Mouse (Mus musculus) intestine, embryonic 14.5 days (tissue): ENCODE results near the gene Ackr1. TPM values are rescaled to one million over a fixed set of nuclear protein-coding genes. Genes with fewer than 3 reads are reported as not detected.

Source experiments
- ATAC-seq: fragments of 200-750 bp; cut with Nextera tagmentation; replicated peaks from 2 replicates; pipeline ENCODE4 v1.8.0; 2017; ENCODE audit warnings: low read depth, moderate number of reproducible peaks, moderate TSS enrichment, moderate library complexity; ENCODE audit not compliant: low FRiP score, low TSS enrichment
- DNase-seq: peaks from one replicate; pipeline ENCODE4 v3.0.0-alpha.2; 2018; ENCODE audit warnings: low spot score
- H3K27ac ChIP-seq: fragments of 300-500 bp; sonication (generic); 2 replicates; pipeline ENCODE4 v1.5.1; 2014; ENCODE audit warnings: low read depth, mild to moderate bottlenecking, control low read depth
- H3K27me3 ChIP-seq: fragments of 300-500 bp; sonication (generic); replicated peaks from 2 replicates; pipeline ENCODE4 v1.6.1; 2014; ENCODE audit warnings: low read length, control low read depth; ENCODE audit not compliant: control insufficient read depth, insufficient read depth
- H3K36me3 ChIP-seq: fragments of 300-500 bp; sonication (generic); 2 replicates; pipeline ENCODE4 v1.6.1; 2014; ENCODE audit warnings: low read length, control low read depth; ENCODE audit not compliant: control insufficient read depth, insufficient read depth
- H3K4me1 ChIP-seq: fragments of 300-500 bp; sonication (generic); replicated peaks from 2 replicates; pipeline ENCODE4 v1.6.1; 2014; ENCODE audit warnings: low read length, control low read depth, mixed read lengths; ENCODE audit not compliant: control insufficient read depth, insufficient read depth
- H3K4me2 ChIP-seq: fragments of 300-500 bp; sonication (generic); 2 replicates; pipeline ENCODE4 v1.6.1; 2014; ENCODE audit warnings: low read length
- H3K4me3 ChIP-seq: fragments of 300-500 bp; sonication (generic); 2 replicates; pipeline ENCODE4 v1.5.1; 2014; ENCODE audit warnings: low read depth, low read length, control low read depth, mixed read lengths
- H3K9ac ChIP-seq: fragments of 300-500 bp; sonication (generic); 2 replicates; pipeline ENCODE4 v1.6.1; 2014; ENCODE audit warnings: mild to moderate bottlenecking, low read length
- H3K9me3 ChIP-seq: fragments of 300-500 bp; sonication (generic); 2 replicates; pipeline ENCODE4 v1.6.1; 2016; ENCODE audit warnings: low read length, control low read depth; ENCODE audit not compliant: control insufficient read depth
- WGBS: fragments of 180-500 bp; shearing (Covaris S2); extraction: QIAGEN DNeasy Blood & Tissue Kit; methylation state at CpG from one replicate; pipeline ENCODE4 v1.1.7; 2014; 5-methylcytosine and 5-hydroxymethylcytosine counted together
- polyA plus RNA-seq: library from polyadenylated mRNA; unstranded; fragments of >200 nt; fragmentation: Nextera tagmentation; extraction: Ambion mirVana; gene quantifications from 2 replicates; pipeline ENCODE4 v1.2.1, GENCODE M21; 2014

Ackr1 gene
- polyA plus RNA-seq, 1 experiment from 2014 or later: 1.2 TPM

DNA sequence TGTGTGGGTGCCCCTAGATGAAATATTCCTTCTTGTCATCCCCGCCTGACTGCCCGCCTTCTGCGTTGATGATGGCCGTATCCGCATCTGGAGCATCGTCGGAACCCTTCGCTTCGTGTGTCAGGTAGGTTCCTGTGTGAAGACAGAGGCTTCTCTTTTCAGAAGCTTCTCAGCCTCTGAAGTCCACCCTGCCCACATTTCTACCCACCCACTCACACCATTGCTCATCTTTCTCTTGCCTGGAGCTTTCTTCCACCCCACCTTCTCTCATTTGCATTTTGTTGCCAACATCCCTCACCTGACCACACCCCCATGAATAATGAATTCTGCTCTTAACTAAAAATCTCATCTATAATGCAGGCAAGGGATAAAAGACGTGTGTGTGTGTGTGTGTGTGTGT is 3.5 kb upstream of the Ackr1 start:
- H3K9ac ChIP-seq: no peak overlapping the region

DNA sequence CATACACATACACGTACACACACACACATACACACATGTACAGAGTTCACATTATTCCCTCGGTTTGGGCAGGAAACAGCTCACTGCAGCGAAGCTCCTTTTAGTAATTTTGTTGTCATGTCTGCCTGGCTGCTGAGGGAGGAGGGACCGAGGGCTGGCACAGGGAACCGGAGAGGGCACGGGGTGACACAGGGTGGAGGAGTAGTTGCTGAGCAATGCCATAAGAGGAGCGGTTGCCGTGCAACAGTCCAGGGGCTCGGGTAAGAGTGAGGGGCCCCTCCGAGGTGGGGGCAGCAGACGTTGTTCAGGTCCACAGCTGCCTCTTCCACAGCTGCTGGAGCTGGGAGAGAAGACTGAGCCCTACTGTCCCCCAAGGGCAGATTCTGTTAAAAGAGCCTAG is 2.4 kb upstream of the Ackr1 start:
- H3K9ac ChIP-seq: no peak overlapping the region
- H3K36me3 ChIP-seq: no peaks in the 10 kb centered on the region
- WGBS: 55% methylated on average over 11 of the region's 11 CpGs
- no peak overlapping the region for H3K4me2 ChIP-seq
- H3K4me1 ChIP-seq: no peaks in the 10 kb centered on the region
- H3K27me3 ChIP-seq: no peaks in the 10 kb centered on the region
- no peaks in the 10 kb centered on the region for H3K9me3 ChIP-seq
- H3K4me3 ChIP-seq: no peak overlapping the region
- no peak for DNase-seq
- ATAC-seq: no peak
- H3K27ac ChIP-seq: no peak overlapping the region

More for the DNA sequence above, 3.5 kb upstream of the Ackr1 start:
- no peaks in the 10 kb centered on the region for H3K4me1 ChIP-seq
- H3K27ac ChIP-seq: no peak overlapping the region
- ATAC-seq (no peak), DNase-seq (no peak)
- H3K9me3 ChIP-seq: no peaks in the 10 kb centered on the region
- no peaks in the 10 kb centered on the region for H3K27me3 ChIP-seq
- H3K36me3 ChIP-seq: no peaks in the 10 kb centered on the region
- H3K4me2 ChIP-seq: no peak overlapping the region
- H3K4me3 ChIP-seq: no peak overlapping the region
- 90% methylated on average over 10 of the region's 10 CpGs for WGBS

DNA sequence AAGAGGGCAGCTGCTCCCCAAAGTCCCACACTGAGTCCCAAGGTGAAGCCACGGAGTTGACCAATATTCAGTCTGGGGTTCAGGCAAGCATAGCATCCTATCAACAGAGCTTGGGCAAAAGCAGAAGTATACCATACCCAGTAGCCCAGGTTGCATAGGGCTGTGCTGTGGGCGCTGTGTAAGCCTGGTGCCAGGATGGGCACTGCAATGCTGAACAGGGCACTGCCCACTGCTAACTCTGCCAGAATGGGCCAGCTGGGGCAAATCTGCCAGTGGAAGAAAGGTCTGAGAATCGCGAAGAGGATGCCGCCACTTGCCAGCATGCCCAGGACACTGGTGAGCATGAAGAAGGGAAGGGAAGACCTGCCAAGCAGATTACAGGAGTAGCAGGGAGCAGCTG is 1.1 kb downstream of the Ackr1 start:
- H3K27ac ChIP-seq: no peak overlapping the region
- no peaks in the 10 kb centered on the region for H3K9me3 ChIP-seq
- WGBS: 92% methylated on average over 5 of the region's 5 CpGs
- H3K4me2 ChIP-seq: no peak overlapping the region
- no peak overlapping the region for H3K4me3 ChIP-seq
- no peak overlapping the region for H3K9ac ChIP-seq
- DNase-seq (no peak), ATAC-seq (no peak)
- H3K4me1 ChIP-seq: no peaks in the 10 kb centered on the region
- H3K36me3 ChIP-seq: no peaks in the 10 kb centered on the region
- no peaks in the 10 kb centered on the region for H3K27me3 ChIP-seq

DNA sequence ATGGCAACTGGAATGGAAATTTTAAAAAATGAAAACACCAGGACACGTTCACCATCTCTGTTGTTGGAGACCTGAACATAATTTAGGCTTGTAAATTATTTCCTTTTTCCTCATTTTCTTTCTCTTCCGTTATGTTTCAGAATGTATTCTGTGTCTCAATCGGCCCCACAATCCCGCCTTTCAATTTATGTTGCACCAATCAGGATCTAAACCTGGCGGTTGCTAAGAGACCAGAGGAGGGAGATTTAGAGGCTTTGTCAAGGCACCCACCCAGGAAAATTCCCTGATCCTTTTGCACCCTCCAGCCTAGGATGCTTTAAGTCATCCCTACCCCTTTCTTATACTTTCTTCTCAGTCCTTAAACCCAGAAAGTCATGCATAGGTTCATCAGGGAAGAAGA is 3.8 kb downstream of the Ackr1 start:
- Histone ChIP-seq H3K9me3 (no peaks in the 10 kb centered on the region), H3K4me2 (no peak overlapping the region), H3K27ac (no peak overlapping the region), H3K27me3 (no peaks in the 10 kb centered on the region), H3K4me3 (no peak overlapping the region), H3K9ac (no peak overlapping the region), H3K4me1 (no peaks in the 10 kb centered on the region), H3K36me3 (no peaks in the 10 kb centered on the region)
- DNase-seq: no peak
- WGBS: 78% methylated on average over 5 of the region's 5 CpGs
- ATAC-seq: no peak

DNA sequence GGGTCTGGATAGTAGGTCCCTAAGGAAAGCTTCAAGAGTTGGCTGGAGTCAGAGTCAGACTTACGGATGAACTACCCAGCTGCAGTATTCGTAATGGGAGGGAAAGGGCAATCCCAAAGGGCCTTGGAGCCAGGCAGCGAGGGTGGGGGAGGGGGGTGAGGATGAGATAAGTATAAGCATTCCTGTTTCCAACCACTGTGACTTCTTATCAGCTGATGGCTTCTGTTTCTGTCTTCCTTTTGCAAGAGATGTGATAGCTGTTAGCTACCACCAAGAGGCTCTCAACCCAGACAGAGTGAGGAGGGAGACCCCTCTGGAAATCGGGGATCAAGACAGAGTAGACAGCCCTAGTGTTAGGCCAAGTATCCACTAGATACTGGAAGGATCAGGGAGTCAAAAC is 4.4 kb downstream of the Ackr1 start:
- H3K4me1 ChIP-seq: no peaks in the 10 kb centered on the region
- H3K36me3 ChIP-seq: no peaks in the 10 kb centered on the region
- no peak overlapping the region for H3K9ac ChIP-seq
- 26% methylated on average over 4 of the region's 4 CpGs for WGBS
- no peak for ATAC-seq
- no peaks in the 10 kb centered on the region for H3K9me3 ChIP-seq
- H3K27ac ChIP-seq: no peak overlapping the region
- no peak for DNase-seq
- H3K27me3 ChIP-seq: no peaks in the 10 kb centered on the region
- no peak overlapping the region for H3K4me3 ChIP-seq
- no peak overlapping the region for H3K4me2 ChIP-seq

DNA sequence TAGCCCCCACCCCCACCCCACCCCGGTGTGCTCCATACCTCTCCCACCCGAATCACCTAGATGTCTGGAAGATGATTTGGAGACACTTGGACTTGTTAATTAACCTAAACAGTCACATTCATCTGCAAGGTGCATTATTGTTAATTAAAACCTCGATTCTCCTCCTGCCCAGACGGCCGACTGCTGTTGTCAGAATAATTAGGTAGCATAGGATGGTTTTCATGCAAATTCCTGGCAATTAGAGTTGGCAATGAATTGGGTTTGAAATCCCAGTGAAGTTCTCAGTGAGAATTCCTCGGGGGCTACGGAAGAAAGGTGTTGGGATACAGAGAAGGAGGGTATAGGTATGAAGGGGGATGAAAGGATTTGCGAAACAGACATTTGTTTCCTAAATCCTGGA is 5.1 kb downstream of the Ackr1 start:
- Histone ChIP-seq H3K27me3 (no peaks in the 10 kb centered on the region), H3K9ac (no peak overlapping the region), H3K27ac (no peak overlapping the region), H3K4me2 (no peak overlapping the region), H3K36me3 (no peaks in the 10 kb centered on the region), H3K4me3 (no peak overlapping the region), H3K9me3 (no peaks in the 10 kb centered on the region), H3K4me1 (no peaks in the 10 kb centered on the region)
- no peak for ATAC-seq
- 71% methylated on average over 8 of the region's 8 CpGs for WGBS
- no peak for DNase-seq

DNA sequence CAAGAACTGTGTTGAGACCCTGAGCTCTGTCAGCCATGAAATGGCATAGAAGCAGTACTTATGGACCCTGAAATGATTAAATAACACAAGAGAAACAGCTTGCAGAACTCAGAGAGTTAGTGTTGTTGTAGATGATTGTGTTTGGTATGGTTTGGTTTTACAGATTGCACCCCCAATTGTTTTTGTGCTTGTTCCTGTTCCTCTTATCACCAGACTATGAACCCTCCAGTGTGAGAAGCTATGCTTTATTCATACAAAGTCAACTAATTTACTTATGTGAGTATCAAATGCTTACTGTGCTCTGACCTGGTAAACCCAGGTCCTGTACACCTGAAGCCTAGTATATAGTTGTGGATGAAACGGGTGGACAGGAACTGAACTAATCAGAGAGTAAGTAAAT is 7.0 kb downstream of the Ackr1 start:
- Histone ChIP-seq H3K27ac (no peak overlapping the region), H3K27me3 (no peaks in the 10 kb centered on the region), H3K4me2 (no peak overlapping the region), H3K9me3 (no peaks in the 10 kb centered on the region), H3K9ac (no peak overlapping the region), H3K4me3 (no peak overlapping the region), H3K4me1 (no peaks in the 10 kb centered on the region), H3K36me3 (no peaks in the 10 kb centered on the region)
- ATAC-seq: no peak
- whole genome bisulfite sequencing: 42% methylated on average over 1 of the region's 1 CpGs
- DNase-seq: no peak

DNA sequence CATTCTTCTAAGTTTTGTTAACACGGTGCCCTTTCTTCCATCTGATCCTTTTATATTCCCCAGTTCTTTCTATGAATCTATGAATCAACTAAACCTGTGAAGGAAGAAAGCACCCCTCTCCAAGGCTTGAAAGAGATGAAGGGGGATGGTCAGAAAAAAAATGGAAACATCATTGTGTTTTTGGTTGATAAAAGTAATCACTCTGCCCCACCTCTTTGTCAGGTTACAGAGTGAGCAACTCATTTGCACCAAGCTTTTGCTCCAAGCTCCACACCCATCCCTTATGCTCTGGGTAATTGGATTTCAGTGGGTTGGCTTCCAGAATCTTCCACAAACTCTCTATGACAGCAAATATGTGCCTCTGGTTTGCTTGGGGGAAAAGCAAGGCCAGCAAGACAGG is 8.2 kb downstream of the Ackr1 start:
- Histone ChIP-seq H3K36me3 (no peaks in the 10 kb centered on the region), H3K9ac (no peak overlapping the region), H3K9me3 (no peaks in the 10 kb centered on the region), H3K4me2 (no peak overlapping the region), H3K27me3 (no peaks in the 10 kb centered on the region), H3K4me1 (no peaks in the 10 kb centered on the region), H3K4me3 (no peak overlapping the region), H3K27ac (no peak overlapping the region)
- 87% methylated on average over 1 of the region's 1 CpGs for WGBS
- DNase-seq: no peak
- ATAC-seq: no peak

DNA sequence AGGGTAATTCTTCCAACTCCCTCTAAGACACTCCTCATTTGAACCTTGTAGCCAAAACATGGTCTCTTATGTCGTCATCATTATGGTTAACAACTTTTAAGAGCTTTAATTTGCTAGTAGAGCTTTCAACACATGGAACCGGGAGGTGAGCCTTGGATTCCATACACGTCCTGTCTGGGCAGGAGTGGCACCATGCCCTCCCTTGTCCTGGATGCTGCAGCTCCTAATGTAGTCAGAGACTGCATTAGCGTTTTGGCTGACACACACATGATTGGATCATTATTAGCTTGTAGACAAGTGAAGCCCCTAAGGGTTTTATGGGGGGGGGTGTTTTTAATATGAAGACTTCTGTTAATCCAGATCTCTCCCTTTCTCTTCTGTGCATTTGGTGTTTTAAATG is 8.6 kb downstream of the Ackr1 start:
- 73% methylated on average over 4 of the region's 4 CpGs for WGBS
- ATAC-seq (no peak), DNase-seq (no peak)
- no peaks in the 10 kb centered on the region for H3K27me3 ChIP-seq
- no peak overlapping the region for H3K4me3 ChIP-seq
- H3K4me1 ChIP-seq: no peaks in the 10 kb centered on the region
- no peak overlapping the region for H3K27ac ChIP-seq
- H3K4me2 ChIP-seq: no peak overlapping the region
- no peaks in the 10 kb centered on the region for H3K9me3 ChIP-seq
- no peaks in the 10 kb centered on the region for H3K36me3 ChIP-seq
- no peak overlapping the region for H3K9ac ChIP-seq
